Mouse (Mus musculus): ENCODE measurements around the gene Dnaja2. TPM values are rescaled to one million over a fixed set of nuclear protein-coding genes. Genes with fewer than 3 reads are reported as not detected.

Dnaja2 gene
- total and polyA plus RNA-seq, 3 experiments, result 30.2 to 278 (median 250) TPM

GRCm38 (mm10) chr8:85597413-85598191 lies 42.5 kb upstream of the Dnaja2 start:
- H3K9ac ChIP-seq (ENCODE audit: low read depth, low read length), result no peak overlapping the region
- TF ChIP-seq EP300 (IDR thresholded peaks at IDR 0.05; ENCODE audit: insufficient read depth, low read depth, low read length), result no peak
- TF ChIP-seq CTCF (IDR thresholded peaks at IDR 0.05), result no peak
- no peak for TF ChIP-seq POLR2A (IDR thresholded peaks at IDR 0.05; ENCODE audit: insufficient read depth, low read depth, low read length)
- DNase-seq, result no peak
- no peak overlapping the region for H3K27ac ChIP-seq
- H3K27me3 ChIP-seq (ENCODE audit: control insufficient read depth, insufficient read depth, low read length), result no peaks in the 10 kb centered on the region
- no peaks in the 10 kb centered on the region for H3K36me3 ChIP-seq (ENCODE audit: control insufficient read depth, insufficient read depth, low read length)
- 65% methylated on average over 8 of the region's 8 CpGs for WGBS
- no peaks in the 10 kb centered on the region for H3K79me2 ChIP-seq (replicated peaks; ENCODE audit: control insufficient read depth, insufficient read depth, low read length)
- intact Hi-C loops (cut with DNase I), result no loop called here
- no peaks in the 10 kb centered on the region; the same call in 1 of the 2 replicates for H3K4me1 ChIP-seq (ENCODE audit: control insufficient read depth, insufficient read depth, low read length)
- no peak overlapping the region for H3K4me3 ChIP-seq

DNA sequence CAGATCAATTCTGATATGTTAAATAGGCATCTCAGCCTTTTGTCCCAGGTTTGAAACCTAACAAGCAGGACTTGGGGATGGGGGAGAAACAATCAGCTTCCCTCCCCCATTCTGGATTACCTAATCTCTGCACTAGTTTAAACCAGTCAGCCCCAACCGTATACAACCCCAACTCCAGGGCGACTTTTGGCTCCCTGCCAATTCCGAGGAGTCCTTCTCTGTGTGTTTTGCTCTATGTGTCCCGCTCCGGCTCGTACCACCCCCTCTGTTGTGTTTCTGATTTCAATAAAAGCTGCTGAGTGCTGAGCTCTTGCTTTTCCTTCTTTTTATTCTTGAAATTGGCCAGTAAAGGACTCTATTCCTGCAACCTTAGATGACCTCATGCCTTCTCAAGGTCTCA lies 40.2 kb upstream of the Dnaja2 start:
- 28% methylated on average over 6 of the region's 6 CpGs for WGBS
- no peaks in the 10 kb centered on the region for H3K79me2 ChIP-seq (replicated peaks; ENCODE audit: control insufficient read depth, insufficient read depth, low read length)
- no peak overlapping the region for H3K4me3 ChIP-seq
- H3K36me3 ChIP-seq (ENCODE audit: control insufficient read depth, insufficient read depth, low read length), result peaks cover 2% of the 10 kb centered on the region
- no peaks in the 10 kb centered on the region; the same call in 1 of the 2 replicates for H3K4me1 ChIP-seq (ENCODE audit: control insufficient read depth, insufficient read depth, low read length)
- no peaks in the 10 kb centered on the region for H3K27me3 ChIP-seq (ENCODE audit: control insufficient read depth, insufficient read depth, low read length)
- no peak overlapping the region for H3K9ac ChIP-seq (ENCODE audit: low read depth, low read length)
- no peak overlapping the region for H3K27ac ChIP-seq
- TF ChIP-seq CTCF (IDR thresholded peaks at IDR 0.05) (no peak), POLR2A (IDR thresholded peaks at IDR 0.05; ENCODE audit: insufficient read depth, low read depth, low read length) (no peak), EP300 (IDR thresholded peaks at IDR 0.05; ENCODE audit: insufficient read depth, low read depth, low read length) (no peak)
- peak in 1 of 2 experiments; percentile 6 for DNase-seq
- intact Hi-C loops (cut with DNase I), result no loop called here

DNA sequence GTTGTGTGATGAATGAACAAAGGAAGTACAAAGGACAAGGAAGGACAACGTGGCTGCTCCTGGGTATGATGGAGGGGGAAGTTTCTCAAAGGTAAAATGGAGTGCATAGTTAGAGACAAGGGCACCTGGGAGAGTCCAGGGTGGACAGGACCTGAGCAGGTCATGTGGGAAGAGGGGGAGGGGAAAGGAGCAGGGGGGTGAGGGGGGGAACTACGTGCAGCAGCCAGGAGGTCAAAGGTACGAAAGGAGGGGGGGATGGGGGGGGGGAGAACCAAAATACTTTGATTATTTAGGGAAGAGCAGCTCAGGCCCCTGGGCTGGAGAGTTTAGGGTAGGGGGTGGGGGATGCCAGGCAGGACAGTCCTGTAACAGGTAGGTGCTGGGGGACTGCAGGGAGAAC lies 39.8 kb upstream of the Dnaja2 start:
- H3K4me3 ChIP-seq, result no peak overlapping the region
- WGBS, result 64% methylated on average over 3 of the region's 3 CpGs
- DNase-seq, result no peak
- H3K4me1 ChIP-seq (ENCODE audit: control insufficient read depth, insufficient read depth, low read length), result no peaks in the 10 kb centered on the region; the same call in 1 of the 2 replicates
- H3K79me2 ChIP-seq (replicated peaks; ENCODE audit: control insufficient read depth, insufficient read depth, low read length), result no peaks in the 10 kb centered on the region
- peaks cover 2% of the 10 kb centered on the region for H3K36me3 ChIP-seq (ENCODE audit: control insufficient read depth, insufficient read depth, low read length)
- no peaks in the 10 kb centered on the region for H3K27me3 ChIP-seq (ENCODE audit: control insufficient read depth, insufficient read depth, low read length)
- H3K9ac ChIP-seq (ENCODE audit: low read depth, low read length), result no peak overlapping the region
- no peak overlapping the region for H3K27ac ChIP-seq
- intact Hi-C loops (cut with DNase I), result loop anchor here (5.0 kb wide), 1 partner anchor 38 kb away; the partner anchor contains the start of gene Dnaja2
- no peak for TF ChIP-seq CTCF (IDR thresholded peaks at IDR 0.05)
- TF ChIP-seq POLR2A (IDR thresholded peaks at IDR 0.05; ENCODE audit: insufficient read depth, low read depth, low read length), result no peak
- TF ChIP-seq EP300 (IDR thresholded peaks at IDR 0.05; ENCODE audit: insufficient read depth, low read depth, low read length), result no peak

DNA sequence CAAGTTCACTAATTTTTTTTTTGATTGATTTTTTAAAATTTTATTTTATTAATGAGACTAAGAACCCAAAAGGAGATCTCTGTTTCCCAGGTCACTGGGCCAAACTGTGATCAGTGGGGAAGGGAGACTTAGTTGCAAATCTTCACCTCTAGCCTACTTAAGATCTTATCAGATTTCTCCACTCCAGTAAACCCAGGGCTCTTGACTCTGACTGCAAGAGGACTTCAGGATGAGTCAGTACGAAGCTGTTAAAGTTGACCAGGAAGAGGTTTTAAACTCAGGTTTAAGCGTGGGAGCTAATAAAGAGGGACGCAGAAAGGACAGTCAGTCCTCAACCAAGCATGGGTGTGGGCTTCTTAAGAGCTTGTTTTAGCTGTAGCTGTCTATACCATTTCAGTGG lies 38.2 kb upstream of the Dnaja2 start:
- Histone ChIP-seq H3K79me2 (replicated peaks; ENCODE audit: control insufficient read depth, insufficient read depth, low read length) (no peaks in the 10 kb centered on the region), H3K27me3 (ENCODE audit: control insufficient read depth, insufficient read depth, low read length) (no peaks in the 10 kb centered on the region), H3K27ac (no peak overlapping the region), H3K4me3 (no peak overlapping the region), H3K9ac (ENCODE audit: low read depth, low read length) (no peak overlapping the region), H3K36me3 (ENCODE audit: control insufficient read depth, insufficient read depth, low read length) (peaks cover 2% of the 10 kb centered on the region), H3K4me1 (ENCODE audit: control insufficient read depth, insufficient read depth, low read length) (no peaks in the 10 kb centered on the region; the same call in 1 of the 2 replicates)
- intact Hi-C loops (cut with DNase I), result loop anchor here (5.0 kb wide), 1 partner anchor 36 kb away; the partner anchor contains the start of gene Dnaja2
- WGBS, result 76% methylated on average over 3 of the region's 3 CpGs
- TF ChIP-seq POLR2A (IDR thresholded peaks at IDR 0.05; ENCODE audit: insufficient read depth, low read depth, low read length) (no peak), CTCF (IDR thresholded peaks at IDR 0.05) (no peak), EP300 (IDR thresholded peaks at IDR 0.05; ENCODE audit: insufficient read depth, low read depth, low read length) (no peak)
- DNase-seq, result no peak

- Histone ChIP-seq H3K9ac (ENCODE audit: low read depth, low read length) (no peak overlapping the region), H3K27ac (peak overlapping the region; percentile 51), H3K27me3 (ENCODE audit: control insufficient read depth, insufficient read depth, low read length) (no peaks in the 10 kb centered on the region), H3K79me2 (replicated peaks; ENCODE audit: control insufficient read depth, insufficient read depth, low read length) (no peaks in the 10 kb centered on the region), H3K4me3 (no peak overlapping the region), H3K36me3 (ENCODE audit: control insufficient read depth, insufficient read depth, low read length) (peaks cover 4% of the 10 kb centered on the region), H3K4me1 (ENCODE audit: control insufficient read depth, insufficient read depth, low read length) (no peaks in the 10 kb centered on the region; the same call in 1 of the 2 replicates)
- WGBS, result 74% methylated on average over 1 of the region's 1 CpGs
- DNase-seq, result no peak
- TF ChIP-seq CTCF (IDR thresholded peaks at IDR 0.05), result no peak
- no peak for TF ChIP-seq POLR2A (IDR thresholded peaks at IDR 0.05; ENCODE audit: insufficient read depth, low read depth, low read length)
- no peak for TF ChIP-seq EP300 (IDR thresholded peaks at IDR 0.05; ENCODE audit: insufficient read depth, low read depth, low read length)
- intact Hi-C loops (cut with DNase I), result loop anchor here (5.0 kb wide), 1 partner anchor 34 kb away; the partner anchor contains the start of gene Dnaja2
These were observed 36.4 kb upstream of the Dnaja2 start for GRCm38 (mm10) chr8:85591532-85591931.

DNA sequence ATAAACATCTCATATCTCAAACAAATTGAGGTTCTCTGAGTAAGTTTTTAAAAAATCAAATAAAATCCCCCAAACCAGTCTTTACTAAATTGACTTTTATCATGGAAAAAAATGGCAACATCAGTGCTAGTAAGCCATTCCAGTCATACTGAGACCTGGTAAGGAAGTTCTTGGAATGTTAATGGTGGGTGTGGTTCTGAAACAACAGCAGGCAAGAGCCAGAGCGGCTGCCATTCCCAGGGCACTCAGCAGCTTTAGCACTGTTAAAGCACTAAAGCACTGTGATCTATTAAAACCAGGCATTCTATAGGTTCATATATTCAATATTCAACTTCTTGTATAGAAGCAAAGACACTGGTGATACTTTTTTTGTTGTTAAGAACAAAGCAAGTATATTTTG lies 35.1 kb upstream of the Dnaja2 start:
- 64% methylated on average over 1 of the region's 1 CpGs for WGBS
- no peak for DNase-seq

More for the DNA sequence above, 35.1 kb upstream of the Dnaja2 start:
- Histone ChIP-seq H3K9ac (ENCODE audit: low read depth, low read length) (no peak overlapping the region), H3K4me1 (ENCODE audit: control insufficient read depth, insufficient read depth, low read length) (no peaks in the 10 kb centered on the region; the same call in 1 of the 2 replicates), H3K79me2 (replicated peaks; ENCODE audit: control insufficient read depth, insufficient read depth, low read length) (no peaks in the 10 kb centered on the region), H3K36me3 (ENCODE audit: control insufficient read depth, insufficient read depth, low read length) (peaks cover 4% of the 10 kb centered on the region), H3K27me3 (ENCODE audit: control insufficient read depth, insufficient read depth, low read length) (no peaks in the 10 kb centered on the region), H3K4me3 (no peak overlapping the region), H3K27ac (peak overlapping the region; percentile 18)
- intact Hi-C loops (cut with DNase I), result loop anchor here (5.0 kb wide), 1 partner anchor 33 kb away; the partner anchor contains the start of gene Dnaja2
- TF ChIP-seq CTCF (IDR thresholded peaks at IDR 0.05) (no peak), POLR2A (IDR thresholded peaks at IDR 0.05; ENCODE audit: insufficient read depth, low read depth, low read length) (no peak), EP300 (IDR thresholded peaks at IDR 0.05; ENCODE audit: insufficient read depth, low read depth, low read length) (no peak)
